Comparison of ENCODE assay signal across 8 mouse cellular contexts in genomic region chr17:67912640-67913039, GRCm38 (mm10).
DNase-seq lines count a peak whose midpoint lies in the region; ATAC-seq and TF ChIP-seq lines count a peak whose summit lies in the region.

No protein-coding gene starts in this region.

- no peak overlapping the region for H3K4me2 ChIP-seq in kidney, embryonic 15.5 days
- H3K4me2 ChIP-seq in stomach, embryonic 14.5 days (replicated peaks; ENCODE audit: low read depth, low read length) = no peak overlapping the region

- H3K27ac ChIP-seq in kidney, embryonic 15.5 days = 0 out of 2 replicates have a peak overlapping the region, but pooled peaks have one; percentile 37
- no peak overlapping the region for H3K27ac ChIP-seq in stomach, embryonic 14.5 days (ENCODE audit: low read length)

- no peak overlapping the region for H3K4me3 ChIP-seq in E14TG2a.4 (replicated peaks; ENCODE audit: low read length)
- no peak overlapping the region for H3K4me3 ChIP-seq in kidney, embryonic 15.5 days (replicated peaks)
- no peak overlapping the region for H3K4me3 ChIP-seq in stomach, embryonic 14.5 days (ENCODE audit: low read depth, low read length)

- H3K9me3 ChIP-seq in E14TG2a.4 (ENCODE audit: low read length) = no peaks in the 10 kb centered on the region
- no peaks in the 10 kb centered on the region for H3K9me3 ChIP-seq in kidney, embryonic 15.5 days (replicated peaks)
- H3K9me3 ChIP-seq in stomach, embryonic 14.5 days (ENCODE audit: control insufficient read depth, low read depth, low read length) = no peaks in the 10 kb centered on the region

- peaks cover 24% of the 10 kb centered on the region for H3K4me1 ChIP-seq in E14TG2a.4 (replicated peaks; ENCODE audit: low read depth, low read length)
- peaks cover 19% of the 10 kb centered on the region for H3K4me1 ChIP-seq in kidney, embryonic 15.5 days
- peaks cover 5% of the 10 kb centered on the region; the same call in 1 of the 2 replicates for H3K4me1 ChIP-seq in stomach, embryonic 14.5 days (ENCODE audit: control insufficient read depth, insufficient read depth, low read length)

- peak; percentile 11 for DNase-seq in 3134 (ENCODE audit: extremely low read depth, insufficient read length, low spot score)
- peak; percentile 23 to 31 for DNase-seq in cerebellum, postnatal 36 days
- DNase-seq in gastrocnemius, postnatal 25 days = peak; percentile 20
- DNase-seq in lung, postnatal 25 days (ENCODE audit: low spot score) = peak; percentile 22
- no peak for DNase-seq in thymus, postnatal 36 days

- 53% methylated on average over 12 of the region's 12 CpGs for WGBS in kidney, embryonic 15.5 days
- 54% methylated on average over 12 of the region's 12 CpGs for WGBS in stomach, embryonic 14.5 days

- TF ChIP-seq CTCF in E14TG2a.4 (conservative IDR thresholded peaks at IDR 0.05; ENCODE audit: low read length) = peak; percentile 58

- H3K9ac ChIP-seq in kidney, embryonic 15.5 days = no peak overlapping the region
- H3K9ac ChIP-seq in stomach, embryonic 14.5 days (replicated peaks; ENCODE audit: low read depth, low read length) = no peak overlapping the region

- no peaks in the 10 kb centered on the region for H3K36me3 ChIP-seq in E14TG2a.4 (ENCODE audit: insufficient read depth, low read length)
- no peaks in the 10 kb centered on the region for H3K36me3 ChIP-seq in kidney, embryonic 15.5 days
- H3K36me3 ChIP-seq in stomach, embryonic 14.5 days (ENCODE audit: control insufficient read depth, insufficient read depth, low read length) = no peaks in the 10 kb centered on the region

- ATAC-seq in kidney, embryonic 15.5 days (replicated peaks; ENCODE audit: low FRiP score) = peak; percentile 75
- peak; percentile 58; the same call in 1 of the 2 replicates for ATAC-seq in stomach, embryonic 14.5 days (ENCODE audit: insufficient number of reproducible peaks, insufficient read depth, low FRiP score, low read depth)

- no peaks in the 10 kb centered on the region for H3K27me3 ChIP-seq in E14TG2a.4 (ENCODE audit: insufficient read depth, low read length)
- H3K27me3 ChIP-seq in kidney, embryonic 15.5 days = no peaks in the 10 kb centered on the region
- no peaks in the 10 kb centered on the region for H3K27me3 ChIP-seq in stomach, embryonic 14.5 days (ENCODE audit: control insufficient read depth, insufficient read depth, low read length)

Comparison
In these comparisons a context has a peak if more than half of its experiments do, and no peak if none do; other contexts are left out.
1. DNase-seq: peak in 3134 (single experiment), cerebellum, postnatal 36 days (2 of 2), gastrocnemius, postnatal 25 days (single experiment) and lung, postnatal 25 days (single experiment); none in thymus, postnatal 36 days (0 of 2).